Mouse (Mus musculus) v-Abl transformed pro-B cells (cell line): Measurements from ENCODE around the gene Dtx2.

ENCODE experiments used
- in situ Hi-C, 2 experiments: fragments of 400-800 bp; cut with MboI; formaldehyde crosslinking; loops; one replicate each; pipeline ENCODE4 v1.15.1; 2025; ENCODE audit not compliant: unreplicated experiment in 2 of 2

Gene Dtx2

GRCm38 (mm10) chr5:135971876-135972275 is 22.7 kb upstream of the Dtx2 start:
- in situ Hi-C loops: loop anchor here in 1 of 2 experiments (5.0 kb wide), 1 partner anchor 75 kb away; no protein-coding TSS in a partner anchor

- in situ Hi-C loops: loop anchor here in 1 of 2 experiments (5.0 kb wide), 1 partner anchor 77 kb away; no protein-coding TSS in a partner anchor
These were observed 20.2 kb upstream of the Dtx2 start, which contains the start of gene Ssc4d for GRCm38 (mm10) chr5:135974365-135974764. TSS of gene Ssc4d (minus strand) at chr5:135974531.

GRCm38 (mm10) chr5:135975893-135976668 is 18.5 kb upstream of the Dtx2 start:
- in situ Hi-C loops: loop anchor here (5.0 kb wide), 3 partner anchors 266 to 781 kb away; no protein-coding TSS in a partner anchor

GRCm38 (mm10) chr5:135979381-135979780 is 15.2 kb upstream of the Dtx2 start:
- in situ Hi-C loops: loop anchor here (5.0 kb wide), 3 partner anchors 263 to 778 kb away; no protein-coding TSS in a partner anchor

- in situ Hi-C loops: loop anchor here (5.0 kb wide), 7 partner anchors 67 to 777 kb away; partner anchors contain the start of genes Alkbh4 (in 1 of the 2) and Lrwd1 (in 1 of the 2)
These were observed 14.7 kb upstream of the Dtx2 start, which contains the start of gene Zp3 for GRCm38 (mm10) chr5:135979904-135980303. TSS of gene Zp3 (plus strand) at chr5:135980099.

GRCm38 (mm10) chr5:135982398-135982797 is 12.2 kb upstream of the Dtx2 start:
- in situ Hi-C loops: loop anchor here (5.0 kb wide), 4 partner anchors 65 to 205 kb away; partner anchors contain the start of genes Alkbh4 (in 1 of the 2) and Lrwd1 (in 1 of the 2)

- in situ Hi-C loops: loop anchor here (5.0 kb wide), 4 partner anchors 63 to 203 kb away; partner anchors contain the start of genes Alkbh4 (in 1 of the 2) and Lrwd1 (in 1 of the 2)
These were observed 10.0 kb upstream of the Dtx2 start for GRCm38 (mm10) chr5:135984546-135985044.

- in situ Hi-C loops: no loop called here
These were observed 7.4 kb upstream of the Dtx2 start for GRCm38 (mm10) chr5:135987248-135987647.

- in situ Hi-C loops: no loop called here
These were observed 4.0 kb upstream of the Dtx2 start for GRCm38 (mm10) chr5:135990601-135991000.

- in situ Hi-C loops: no loop called here
These were observed 1.1 kb upstream of the Dtx2 start for GRCm38 (mm10) chr5:135993381-135993965.

GRCm38 (mm10) chr5:135994335-135994724 is 270 bp upstream of the Dtx2 start:
- in situ Hi-C loops: no loop called here

- in situ Hi-C loops: no loop called here
These were observed 1.6 kb downstream of the Dtx2 start for GRCm38 (mm10) chr5:135996162-135996561.

- in situ Hi-C loops: no loop called here
These were observed 6.6 kb downstream of the Dtx2 start for GRCm38 (mm10) chr5:136001222-136001621.

GRCm38 (mm10) chr5:136002325-136002724 is 7.7 kb downstream of the Dtx2 start:
- in situ Hi-C loops: no loop called here

GRCm38 (mm10) chr5:136002751-136003151 is 8.2 kb downstream of the Dtx2 start:
- in situ Hi-C loops: no loop called here

GRCm38 (mm10) chr5:136004537-136004936 is 9.9 kb downstream of the Dtx2 start:
- in situ Hi-C loops: no loop called here

GRCm38 (mm10) chr5:136007745-136008144 is 13.1 kb downstream of the Dtx2 start:
- in situ Hi-C loops: no loop called here

- in situ Hi-C loops: no loop called here
These were observed 20.3 kb downstream of the Dtx2 start for GRCm38 (mm10) chr5:136014877-136015276.

- in situ Hi-C loops: no loop called here
These were observed 21.0 kb downstream of the Dtx2 start for GRCm38 (mm10) chr5:136015586-136015985.

- in situ Hi-C loops: no loop called here
These were observed 21.6 kb downstream of the Dtx2 start for GRCm38 (mm10) chr5:136016014-136016876.
